Mouse (Mus musculus): ENCODE data around the gene Gm10577. TPM values are rescaled to one million over a fixed set of nuclear protein-coding genes. Genes with fewer than 3 reads are reported as not detected.
A peak's percentile ranks its signal among the peaks of the same experiment; 100 is the strongest.

Gm10577 gene
- polyA plus RNA-seq (2014; fragmentation: Nextera tagmentation; extraction: Ambion mirVana), result not detected in 2 replicates

DNA sequence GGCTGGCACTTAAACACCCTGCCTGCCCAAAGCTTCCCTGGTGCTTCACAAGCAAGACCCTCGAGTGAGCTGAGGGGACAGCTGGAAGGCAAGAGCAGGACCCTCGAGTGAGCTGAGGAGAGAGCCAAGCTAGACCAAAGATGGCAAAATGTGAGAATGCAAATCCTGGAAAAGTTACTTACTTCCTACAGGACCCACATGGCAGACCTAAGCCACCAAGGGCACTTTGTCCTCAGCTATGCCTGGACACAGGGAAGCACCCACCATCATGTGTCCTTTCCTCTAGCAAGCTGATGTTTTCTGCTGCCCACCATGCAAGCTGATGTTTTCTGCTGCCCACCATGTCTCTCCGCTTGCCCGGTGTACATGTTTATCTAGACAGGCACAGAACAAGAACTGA, at the start of gene Gm10577:
TSS of gene Gm10577 (minus strand) at position 101 of the 400 bp plus-strand sequence.
- H3K9me3 ChIP-seq (ENCODE audit: control insufficient read depth, low read length), result peaks cover 5% of the 10 kb centered on the region; the same call in 1 of the 2 replicates
- H3K9ac ChIP-seq (ENCODE audit: low read length), result no peak within 1 kb of the TSS
- ATAC-seq (ENCODE audit: low FRiP score), result no peak
- H3K27ac ChIP-seq (ENCODE audit: low read depth, low read length), result no peak within 1 kb of the TSS
- no peaks in the 10 kb centered on the region for H3K36me3 ChIP-seq (ENCODE audit: control insufficient read depth, insufficient read depth, low read length)
- H3K4me1 ChIP-seq (ENCODE audit: control insufficient read depth, insufficient read depth, low read length), result no peaks in the 10 kb centered on the region
- no peak within 1 kb of the TSS for H3K4me2 ChIP-seq
- WGBS, result 85% methylated on average over 4 of the region's 4 CpGs
- no peaks in the 10 kb centered on the region for H3K27me3 ChIP-seq (ENCODE audit: control insufficient read depth, insufficient read depth, low read length)
- peak; percentile 39 for DNase-seq (ENCODE audit: low spot score, missing footprints)
- no peak within 1 kb of the TSS for H3K4me3 ChIP-seq (ENCODE audit: low read depth, low read length)

DNA sequence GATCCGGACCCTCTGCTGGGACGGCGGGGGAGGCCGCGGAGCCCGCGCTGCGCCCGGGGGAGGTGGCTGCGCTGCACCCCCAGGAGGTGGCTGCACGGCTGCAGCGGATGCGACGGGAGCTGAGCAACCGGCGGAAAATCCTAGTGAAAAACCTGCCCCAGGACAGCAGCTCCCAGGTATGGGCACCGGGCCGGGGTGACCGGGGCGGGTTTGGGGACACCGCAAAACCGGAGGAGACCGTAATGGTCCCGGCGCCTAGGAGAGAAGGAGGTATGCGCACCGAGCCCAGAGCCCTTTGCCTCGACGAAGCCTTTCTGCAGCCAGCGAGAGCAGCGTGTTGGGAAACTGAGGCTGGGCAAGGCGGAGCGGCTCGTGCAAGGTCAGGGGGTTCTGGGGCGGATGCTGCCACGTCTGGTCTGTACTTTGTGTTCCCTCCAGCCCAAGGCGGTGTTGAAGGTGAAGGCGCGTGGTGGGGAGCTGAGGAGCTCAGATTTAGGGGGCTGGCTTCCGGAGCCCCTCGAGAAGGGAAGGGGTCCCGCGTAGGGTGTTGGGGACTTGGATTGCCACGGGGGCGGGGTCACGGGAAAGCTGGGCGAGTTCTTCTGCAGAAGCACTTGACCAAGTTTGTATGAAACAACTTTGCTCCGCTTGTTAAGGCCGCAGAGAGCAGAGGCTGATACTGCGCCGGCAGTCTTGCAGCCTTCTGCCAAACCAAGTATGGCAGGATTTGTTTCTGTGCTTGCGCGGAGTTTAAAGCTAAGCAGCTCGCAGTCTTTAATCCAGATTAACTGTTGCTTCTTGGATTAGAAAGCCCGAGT, 48.9 kb upstream of the Gm10577 start:
- H3K4me1 ChIP-seq (ENCODE audit: control insufficient read depth, insufficient read depth, low read length), result peaks cover 5% of the 10 kb centered on the region
- H3K36me3 ChIP-seq (ENCODE audit: control insufficient read depth, insufficient read depth, low read length), result no peaks in the 10 kb centered on the region
- H3K9me3 ChIP-seq (ENCODE audit: control insufficient read depth, low read length), result no peaks in the 10 kb centered on the region
- H3K4me3 ChIP-seq (ENCODE audit: low read depth, low read length), result peak overlapping the region; percentile 80
- DNase-seq (ENCODE audit: low spot score, missing footprints), result peak; percentile 97
- peak; percentile 70 for ATAC-seq (ENCODE audit: low FRiP score)
- no peak overlapping the region for H3K27ac ChIP-seq (ENCODE audit: low read depth, low read length)
- H3K27me3 ChIP-seq (ENCODE audit: control insufficient read depth, insufficient read depth, low read length), result no peaks in the 10 kb centered on the region; the same call in 1 of the 2 replicates
- peak overlapping the region; percentile 83 for H3K9ac ChIP-seq (ENCODE audit: low read length)
- WGBS, result 1% methylated on average over 47 of the region's 55 CpGs
- peak overlapping the region; percentile 88 for H3K4me2 ChIP-seq

DNA sequence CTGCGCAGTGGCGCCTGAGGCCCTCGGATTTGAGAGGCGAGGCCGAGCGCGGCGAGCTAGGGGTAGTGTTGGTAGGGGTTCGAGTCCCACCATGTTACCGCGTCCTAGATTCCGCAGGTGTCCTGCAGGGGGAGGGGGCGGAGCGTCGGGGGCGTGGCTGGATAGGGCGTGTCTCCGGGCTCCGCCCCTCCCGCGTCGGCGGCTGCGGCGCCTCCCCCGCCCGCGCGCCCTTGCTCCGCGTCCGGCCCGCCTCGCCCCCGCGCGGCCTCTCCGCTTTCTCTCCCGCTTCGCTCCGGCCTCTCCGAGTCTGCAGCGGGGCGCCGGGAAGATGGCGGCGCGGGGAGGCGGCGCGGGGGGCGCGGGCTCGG, 48.3 kb upstream of the Gm10577 start, which contains the start of gene Raver2:
TSS of gene Raver2 (plus strand) at position 198 of the 368 bp plus-strand sequence.
- Histone ChIP-seq H3K4me3 (ENCODE audit: low read depth, low read length) (peak within 1 kb of the TSS; percentile 80), H3K27ac (ENCODE audit: low read depth, low read length) (no peak within 1 kb of the TSS), H3K36me3 (ENCODE audit: control insufficient read depth, insufficient read depth, low read length) (no peaks in the 10 kb centered on the region), H3K27me3 (ENCODE audit: control insufficient read depth, insufficient read depth, low read length) (no peaks in the 10 kb centered on the region; the same call in 1 of the 2 replicates), H3K4me2 (peak within 1 kb of the TSS; percentile 88), H3K9ac (ENCODE audit: low read length) (peak within 1 kb of the TSS; percentile 83), H3K9me3 (ENCODE audit: control insufficient read depth, low read length) (no peaks in the 10 kb centered on the region), H3K4me1 (ENCODE audit: control insufficient read depth, insufficient read depth, low read length) (peaks cover 5% of the 10 kb centered on the region)
- ATAC-seq (ENCODE audit: low FRiP score) (peak; percentile 88), DNase-seq (ENCODE audit: low spot score, missing footprints) (no peak)
- WGBS, result under 1% methylated on average over 27 of the region's 54 CpGs

DNA sequence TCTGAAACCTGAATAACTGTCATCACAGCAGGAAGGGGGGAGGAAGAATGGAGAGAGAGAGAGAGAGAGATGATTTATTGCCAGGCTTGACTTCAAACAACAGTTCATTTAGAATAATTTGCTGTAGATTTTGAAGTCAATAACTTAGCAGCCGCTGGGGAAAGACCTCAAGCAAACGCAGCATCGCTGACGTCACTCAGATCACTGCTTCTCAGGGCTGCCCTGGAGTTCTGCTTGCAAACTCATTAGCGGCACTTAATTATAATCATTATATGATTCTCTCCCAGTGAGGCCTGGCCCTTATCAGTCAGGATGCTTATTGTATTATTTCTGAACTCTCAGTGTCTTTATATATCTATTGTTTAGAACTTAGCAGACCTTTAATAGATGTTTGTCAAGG, 45.9 kb upstream of the Gm10577 start:
- Histone ChIP-seq H3K27ac (ENCODE audit: low read depth, low read length) (no peak overlapping the region), H3K4me3 (ENCODE audit: low read depth, low read length) (no peak overlapping the region), H3K4me2 (no peak overlapping the region), H3K27me3 (ENCODE audit: control insufficient read depth, insufficient read depth, low read length) (no peaks in the 10 kb centered on the region; the same call in 1 of the 2 replicates), H3K9ac (ENCODE audit: low read length) (no peak overlapping the region), H3K36me3 (ENCODE audit: control insufficient read depth, insufficient read depth, low read length) (no peaks in the 10 kb centered on the region), H3K9me3 (ENCODE audit: control insufficient read depth, low read length) (no peaks in the 10 kb centered on the region; the same call in 1 of the 2 replicates), H3K4me1 (ENCODE audit: control insufficient read depth, insufficient read depth, low read length) (peaks cover 5% of the 10 kb centered on the region)
- no peak for ATAC-seq (ENCODE audit: low FRiP score)
- WGBS, result 74% methylated on average over 5 of the region's 5 CpGs
- peak; percentile 26 for DNase-seq (ENCODE audit: low spot score, missing footprints)

DNA sequence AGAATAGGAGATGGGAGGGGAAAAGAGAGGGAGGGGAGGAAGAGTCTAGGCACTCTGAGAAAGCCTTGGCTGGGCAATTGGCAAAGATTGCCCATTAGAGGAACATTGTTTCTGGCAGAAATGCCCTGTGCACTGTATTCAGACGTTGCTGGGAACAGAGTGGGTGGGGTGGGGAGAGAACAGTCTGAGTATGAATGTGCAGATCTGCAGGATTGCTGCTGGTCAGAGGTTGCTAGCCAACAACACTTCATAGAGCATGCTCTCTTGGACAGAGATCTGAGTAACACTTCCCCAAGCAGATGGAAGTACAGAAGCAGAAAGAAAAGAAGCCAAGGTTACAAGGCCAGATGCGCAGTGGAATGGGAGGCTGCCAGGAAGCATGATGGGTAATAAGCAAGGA, 41.6 kb upstream of the Gm10577 start:
- H3K4me1 ChIP-seq (ENCODE audit: control insufficient read depth, insufficient read depth, low read length), result no peaks in the 10 kb centered on the region
- DNase-seq (ENCODE audit: low spot score, missing footprints) (no peak), ATAC-seq (ENCODE audit: low FRiP score) (no peak)
- H3K27ac ChIP-seq (ENCODE audit: low read depth, low read length), result no peak overlapping the region
- no peaks in the 10 kb centered on the region for H3K27me3 ChIP-seq (ENCODE audit: control insufficient read depth, insufficient read depth, low read length)
- H3K36me3 ChIP-seq (ENCODE audit: control insufficient read depth, insufficient read depth, low read length), result no peaks in the 10 kb centered on the region
- H3K9me3 ChIP-seq (ENCODE audit: control insufficient read depth, low read length), result no peaks in the 10 kb centered on the region; the same call in 1 of the 2 replicates
- WGBS, result 78% methylated on average over 2 of the region's 2 CpGs
- H3K4me3 ChIP-seq (ENCODE audit: low read depth, low read length), result no peak overlapping the region
- no peak overlapping the region for H3K9ac ChIP-seq (ENCODE audit: low read length)
- no peak overlapping the region for H3K4me2 ChIP-seq

DNA sequence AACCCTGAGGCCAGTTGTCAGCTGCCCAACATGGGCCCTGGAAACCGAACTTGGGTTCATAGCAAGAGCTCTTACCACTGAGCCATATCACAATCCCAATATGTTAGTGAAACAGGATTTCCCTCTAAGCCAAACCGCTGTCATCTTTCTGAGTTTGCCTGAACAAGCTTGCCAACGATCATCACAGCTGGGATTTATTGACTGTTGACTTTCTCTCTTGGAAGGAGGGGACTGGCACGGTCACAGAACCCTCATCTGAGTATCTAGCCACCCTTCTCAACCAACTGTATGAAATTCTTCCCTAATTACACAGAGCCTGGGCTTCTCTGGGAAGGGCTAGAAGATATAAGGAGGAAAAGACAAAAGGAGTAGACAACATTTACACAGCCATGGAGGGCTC, 26.1 kb upstream of the Gm10577 start:
- H3K4me3 ChIP-seq (ENCODE audit: low read depth, low read length), result no peak overlapping the region
- DNase-seq (ENCODE audit: low spot score, missing footprints), result no peak
- WGBS, result 85% methylated on average over 4 of the region's 4 CpGs

DNA sequence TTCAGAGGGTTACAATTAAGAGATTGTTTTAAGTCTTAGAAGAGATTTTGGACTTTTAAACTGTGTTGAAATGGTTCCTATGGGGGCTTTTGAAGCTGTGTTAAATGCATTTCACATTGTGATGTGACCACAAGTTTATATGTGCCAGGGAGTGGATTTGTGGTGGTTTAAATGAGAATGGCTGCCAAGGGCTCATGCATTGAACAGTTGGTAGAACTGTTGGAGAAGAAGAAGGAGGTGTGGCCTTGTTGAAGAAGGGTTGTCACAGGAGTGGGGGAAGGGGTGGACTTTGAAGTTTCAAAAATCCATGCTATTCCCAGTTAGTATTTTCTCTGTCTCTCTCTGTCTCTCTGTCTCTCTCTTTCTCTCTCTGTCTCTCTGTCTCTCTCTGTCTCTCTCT, 23.7 kb upstream of the Gm10577 start:
- Histone ChIP-seq H3K4me3 (ENCODE audit: low read depth, low read length) (no peak overlapping the region), H3K27ac (ENCODE audit: low read depth, low read length) (no peak overlapping the region), H3K4me2 (no peak overlapping the region), H3K4me1 (ENCODE audit: control insufficient read depth, insufficient read depth, low read length) (no peaks in the 10 kb centered on the region), H3K9me3 (ENCODE audit: control insufficient read depth, low read length) (no peaks in the 10 kb centered on the region), H3K27me3 (ENCODE audit: control insufficient read depth, insufficient read depth, low read length) (no peaks in the 10 kb centered on the region), H3K36me3 (ENCODE audit: control insufficient read depth, insufficient read depth, low read length) (no peaks in the 10 kb centered on the region), H3K9ac (ENCODE audit: low read length) (no peak overlapping the region)
- DNase-seq (ENCODE audit: low spot score, missing footprints) (no peak), ATAC-seq (ENCODE audit: low FRiP score) (no peak)

More for the DNA sequence above, 26.1 kb upstream of the Gm10577 start:
- H3K4me1 ChIP-seq (ENCODE audit: control insufficient read depth, insufficient read depth, low read length), result no peaks in the 10 kb centered on the region
- no peak overlapping the region for H3K4me2 ChIP-seq
- ATAC-seq (ENCODE audit: low FRiP score), result no peak
- H3K27me3 ChIP-seq (ENCODE audit: control insufficient read depth, insufficient read depth, low read length), result no peaks in the 10 kb centered on the region
- no peaks in the 10 kb centered on the region for H3K36me3 ChIP-seq (ENCODE audit: control insufficient read depth, insufficient read depth, low read length)
- no peak overlapping the region for H3K9ac ChIP-seq (ENCODE audit: low read length)
- H3K9me3 ChIP-seq (ENCODE audit: control insufficient read depth, low read length), result no peaks in the 10 kb centered on the region
- H3K27ac ChIP-seq (ENCODE audit: low read depth, low read length), result no peak overlapping the region

DNA sequence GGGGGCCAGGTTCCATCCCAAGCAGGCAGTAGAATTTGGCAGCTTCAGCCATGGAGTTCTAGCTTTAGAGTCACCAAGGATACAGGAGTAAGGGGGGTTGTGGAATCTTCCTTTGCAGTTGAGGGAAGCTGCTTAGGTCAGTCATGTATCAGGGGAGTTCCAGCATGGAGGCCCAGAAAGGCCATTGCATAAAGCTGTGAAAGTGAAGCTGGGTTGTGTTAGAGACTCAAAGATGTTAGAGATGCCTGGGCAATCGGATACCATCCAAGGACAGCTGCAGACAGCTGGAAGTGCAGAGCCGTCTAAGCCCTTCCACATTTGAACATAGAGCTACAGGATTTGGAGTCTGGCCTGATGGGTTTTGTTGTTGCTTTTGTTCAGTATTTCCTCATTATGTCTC, 23.2 kb upstream of the Gm10577 start:
- H3K9ac ChIP-seq (ENCODE audit: low read length), result no peak overlapping the region
- no peak overlapping the region for H3K27ac ChIP-seq (ENCODE audit: low read depth, low read length)
- no peaks in the 10 kb centered on the region for H3K9me3 ChIP-seq (ENCODE audit: control insufficient read depth, low read length)
- H3K4me1 ChIP-seq (ENCODE audit: control insufficient read depth, insufficient read depth, low read length), result no peaks in the 10 kb centered on the region
- ATAC-seq (ENCODE audit: low FRiP score), result no peak
- 92% methylated on average over 2 of the region's 2 CpGs for WGBS
- H3K4me2 ChIP-seq, result no peak overlapping the region
- H3K36me3 ChIP-seq (ENCODE audit: control insufficient read depth, insufficient read depth, low read length), result no peaks in the 10 kb centered on the region
- no peak for DNase-seq (ENCODE audit: low spot score, missing footprints)
- H3K4me3 ChIP-seq (ENCODE audit: low read depth, low read length), result no peak overlapping the region
- H3K27me3 ChIP-seq (ENCODE audit: control insufficient read depth, insufficient read depth, low read length), result no peaks in the 10 kb centered on the region

DNA sequence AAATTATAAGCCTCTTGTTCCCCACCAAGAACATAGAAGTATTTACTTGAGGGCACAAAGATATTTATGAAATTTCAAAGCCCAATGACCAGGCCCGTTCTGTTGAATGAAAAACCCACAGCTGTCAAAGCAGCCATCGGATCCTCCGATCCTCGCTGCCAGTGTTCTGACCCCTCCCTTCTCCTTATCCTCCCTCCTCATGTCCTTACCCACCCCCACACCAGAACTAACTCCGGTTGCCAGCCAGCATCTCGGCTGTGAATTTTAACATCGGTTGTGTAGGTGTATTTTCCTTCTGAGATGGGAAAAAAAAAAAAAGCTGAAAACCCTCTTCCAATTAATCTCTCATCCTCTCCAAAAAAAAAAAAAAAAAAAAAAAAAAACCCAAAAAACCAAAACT, 16.7 kb upstream of the Gm10577 start:
- no peak for ATAC-seq (ENCODE audit: low FRiP score)
- Histone ChIP-seq H3K36me3 (ENCODE audit: control insufficient read depth, insufficient read depth, low read length) (no peaks in the 10 kb centered on the region), H3K4me1 (ENCODE audit: control insufficient read depth, insufficient read depth, low read length) (no peaks in the 10 kb centered on the region), H3K27ac (ENCODE audit: low read depth, low read length) (no peak overlapping the region), H3K9ac (ENCODE audit: low read length) (no peak overlapping the region), H3K27me3 (ENCODE audit: control insufficient read depth, insufficient read depth, low read length) (no peaks in the 10 kb centered on the region), H3K4me2 (no peak overlapping the region), H3K9me3 (ENCODE audit: control insufficient read depth, low read length) (no peaks in the 10 kb centered on the region), H3K4me3 (ENCODE audit: low read depth, low read length) (no peak overlapping the region)
- DNase-seq (ENCODE audit: low spot score, missing footprints), result no peak
- WGBS, result 62% methylated on average over 7 of the region's 7 CpGs
